Mouse (Mus musculus) MEL (cell line): ENCODE data around the gene Itgb1bp1.

Source experiments
- CTCF ChIP-seq, 3 experiments: IDR thresholded peaks in 2 of 3; conservative IDR thresholded peaks in 1 of 3; 2 replicates each; pipeline ENCODE4 v1.5.1; 2011 to 2012; ENCODE audit warnings: low read length in 3 of 3, low read depth in 2 of 3, mild to moderate bottlenecking in 2 of 3, improper control_type of control experiment in 1 of 3, inconsistent platforms in 1 of 3, mixed read lengths in 1 of 3, moderate library complexity in 1 of 3; ENCODE audit not compliant: control insufficient read depth in 1 of 3, insufficient read depth in 1 of 3, poor library complexity in 1 of 3, severe bottlenecking in 1 of 3
- ELF1 ChIP-seq: IDR thresholded peaks from 2 replicates; pipeline ENCODE4 v1.6.1; 2014; ENCODE audit warnings: low read depth, mild to moderate bottlenecking, inconsistent platforms, low read length, improper control_type of control experiment, moderate library complexity
- EP300 ChIP-seq, 2 experiments: IDR thresholded peaks; 2 replicates each; pipeline ENCODE4 v1.6.1; 2011; ENCODE audit warnings: improper control_type of control experiment in 2 of 2, low read length in 2 of 2, low read depth in 1 of 2, mild to moderate bottlenecking in 1 of 2
- MXI1 ChIP-seq: IDR thresholded peaks from 2 replicates; pipeline ENCODE4 v1.6.1; 2011; ENCODE audit warnings: mild to moderate bottlenecking, low read depth, low read length, improper control_type of control experiment
- POLR2A ChIP-seq, 2 experiments: IDR thresholded peaks; 2 replicates each; pipeline ENCODE4 v1.6.1; 2011 to 2012; ENCODE audit warnings: low read length in 2 of 2, mild to moderate bottlenecking in 2 of 2, control low read depth in 1 of 2, improper control_type of control experiment in 1 of 2, low read depth in 1 of 2, moderate library complexity in 1 of 2; ENCODE audit not compliant: control insufficient read depth in 1 of 2, insufficient read depth in 1 of 2, poor library complexity in 1 of 2
- TBP ChIP-seq: IDR thresholded peaks from 2 replicates; pipeline ENCODE4 v1.8.0; 2011; ENCODE audit warnings: low read depth, low read length, improper control_type of control experiment
- USF2 ChIP-seq, 2 experiments: IDR thresholded peaks; 2 replicates each; pipeline ENCODE4 v1.6.1; 2011 to 2012; ENCODE audit warnings: improper control_type of control experiment in 2 of 2, low read length in 2 of 2, borderline replicate concordance in 1 of 2, inconsistent platforms in 1 of 2, low read depth in 1 of 2, mild to moderate bottlenecking in 1 of 2; ENCODE audit not compliant: insufficient read depth in 1 of 2
- ZNF384 ChIP-seq: IDR thresholded peaks from 2 replicates; pipeline ENCODE4 v1.6.1; 2012; ENCODE audit warnings: low read depth, mild to moderate bottlenecking, inconsistent platforms, low read length, improper control_type of control experiment

GRCm38 (mm10) chr12:21274446-21274845 lies 11.6 kb downstream of the Itgb1bp1 start:
- TF ChIP-seq POLR2A (IDR thresholded peaks at IDR 0.05; ENCODE audit: control insufficient read depth in 1 of 2, insufficient read depth in 1 of 2, low read depth in 1 of 2, low read length in 2 of 2, poor library complexity in 1 of 2) = no peak
- TF ChIP-seq ELF1 = no peak
- no peak for TF ChIP-seq ZNF384
- no peak for TF ChIP-seq CTCF (IDR thresholded peaks at IDR 0.05 in 2 of 3, conservative IDR thresholded peaks at IDR 0.05 in 1 of 3; ENCODE audit: control insufficient read depth in 1 of 3, insufficient read depth in 1 of 3, low read depth in 2 of 3, low read length in 3 of 3, poor library complexity in 1 of 3, severe bottlenecking in 1 of 3)
- no peak for TF ChIP-seq EP300 (IDR thresholded peaks at IDR 0.05; ENCODE audit: low read depth in 1 of 2, low read length in 2 of 2)
- TF ChIP-seq TBP = no peak
- no peak for TF ChIP-seq USF2 (IDR thresholded peaks at IDR 0.05; ENCODE audit: borderline replicate concordance in 1 of 2, insufficient read depth in 1 of 2, low read depth in 1 of 2, low read length in 2 of 2)
- TF ChIP-seq MXI1 = no peak
